Comparison of ENCODE assay signal across 16 mouse cellular contexts in genomic region chr5:144915828-144916227, GRCm38 (mm10).
"Had no signal": no experiment of that assay in that cellular context is flagged by ENCODE, and none has a peak within 500 bp of the region (broad histone marks: within the 10 kb centered on the region; RNA-seq: fewer than 3 reads in every experiment).

No protein-coding gene starts in this region.

- H3K27ac ChIP-seq: liver, embryonic 13.5 days; macrophage; midbrain, embryonic 15.5 days; neural tube, embryonic 12.5 days had no signal

- H3K4me2 ChIP-seq: limb, embryonic 12.5 days; liver, embryonic 13.5 days; lung, embryonic 15.5 days; midbrain, embryonic 11.5 days; midbrain, embryonic 15.5 days; neural tube, embryonic 12.5 days had no signal

- DNase-seq: kidney, postnatal 10 days; kidney, postnatal 4 days; liver; liver, embryonic 13.5 days; liver, postnatal 0 days; lung, postnatal 14 days; right cerebral cortex, postnatal 4 days; spleen, adult 18-20 months; thymus, postnatal 4 days had no signal

- ATAC-seq: liver, postnatal 0 days; midbrain, embryonic 15.5 days had no signal

- H3K9me3 ChIP-seq: limb, embryonic 12.5 days; liver, embryonic 13.5 days; lung, embryonic 15.5 days; megakaryocyte, embryonic 14.5 days; midbrain, embryonic 15.5 days; neural tube, embryonic 12.5 days had no signal

- H3K36me3 ChIP-seq: limb, embryonic 12.5 days; liver, embryonic 13.5 days; lung, embryonic 15.5 days; midbrain, embryonic 15.5 days; neural tube, embryonic 12.5 days had no signal

- H3K4me3 ChIP-seq: limb, embryonic 12.5 days; liver, embryonic 13.5 days; lung, embryonic 15.5 days; megakaryocyte, embryonic 14.5 days; midbrain, embryonic 15.5 days; neural tube, embryonic 12.5 days had no signal

- H3K27me3 ChIP-seq: limb, embryonic 12.5 days; liver, embryonic 13.5 days; lung, embryonic 15.5 days; midbrain, embryonic 15.5 days; neural tube, embryonic 12.5 days had no signal

- H3K9ac ChIP-seq: limb, embryonic 12.5 days; liver, embryonic 13.5 days; liver, postnatal 0 days; lung, embryonic 15.5 days; midbrain, embryonic 15.5 days; neural tube, embryonic 12.5 days had no signal
